Mouse (Mus musculus) lung, embryonic 14.5 days (tissue): ENCODE measurements around the gene Serpinh1. TPM values are rescaled to one million over a fixed set of nuclear protein-coding genes. Genes with fewer than 3 reads are reported as not detected.
A peak's percentile ranks its signal among the peaks of the same experiment; 100 is the strongest.

Experiments used
- ATAC-seq: fragments of 200-750 bp; cut with Nextera tagmentation; 2 replicates; pipeline ENCODE4 v1.8.0; 2017; ENCODE audit warnings: mild to moderate bottlenecking, moderate TSS enrichment, moderate library complexity; ENCODE audit not compliant: insufficient read depth
- DNase-seq: peaks from one replicate; pipeline ENCODE4 v3.0.0-alpha.2; 2015
- H3K27ac ChIP-seq: fragments of 300-500 bp; sonication (generic); 2 replicates; pipeline ENCODE4 v1.5.1; 2014; ENCODE audit warnings: low read depth, mild to moderate bottlenecking, moderate library complexity
- H3K27me3 ChIP-seq: fragments of 300-500 bp; sonication (generic); 2 replicates; pipeline ENCODE4 v1.6.1; 2014; ENCODE audit warnings: low read length, control low read depth; ENCODE audit not compliant: insufficient read depth
- H3K36me3 ChIP-seq: fragments of 300-500 bp; sonication (generic); 2 replicates; pipeline ENCODE4 v1.6.1; 2014; ENCODE audit warnings: control low read depth; ENCODE audit not compliant: insufficient read depth
- H3K4me1 ChIP-seq: fragments of 300-500 bp; sonication (generic); 2 replicates; pipeline ENCODE4 v1.6.1; 2014; ENCODE audit warnings: antibody characterized with exemption, control low read depth; ENCODE audit not compliant: insufficient read depth
- H3K4me2 ChIP-seq: fragments of 300-500 bp; sonication (generic); 2 replicates; pipeline ENCODE4 v1.6.1; 2014; ENCODE audit warnings: mild to moderate bottlenecking
- H3K4me3 ChIP-seq: fragments of 300-500 bp; sonication (generic); 2 replicates; pipeline ENCODE4 v1.5.1; 2014; ENCODE audit warnings: low read depth, low read length
- H3K9ac ChIP-seq: fragments of 300-500 bp; sonication (generic); 2 replicates; pipeline ENCODE4 v1.6.1; 2014
- H3K9me3 ChIP-seq: fragments of 300-500 bp; sonication (generic); 2 replicates; pipeline ENCODE4 v1.6.1; 2016; ENCODE audit warnings: low read depth, low read length, control low read depth
- CTCF ChIP-seq: IDR thresholded peaks from 2 replicates; pipeline ENCODE4 v1.5.1; 2016; ENCODE audit warnings: antibody characterized with exemption, low read depth
- WGBS: fragments of 180-500 bp; shearing (Covaris S2); extraction: QIAGEN DNeasy Blood & Tissue Kit; methylation state at CpG from one replicate; pipeline ENCODE4 v1.1.7; 2014; 5-methylcytosine and 5-hydroxymethylcytosine counted together
- polyA plus RNA-seq: library from polyadenylated mRNA; unstranded; fragments of >200 nt; fragmentation: Nextera tagmentation; extraction: Ambion mirVana; gene quantifications from 2 replicates; pipeline ENCODE4 v1.2.1, GENCODE M21; 2014

Serpinh1 gene
- polyA plus RNA-seq, 1 experiment from 2014 or later, result 691 TPM

GRCm38 (mm10) chr7:99326128-99326527 lies 26.9 kb downstream of the Serpinh1 start:
- no peak overlapping the region for H3K27ac ChIP-seq

GRCm38 (mm10) chr7:99324810-99325209 lies 28.2 kb downstream of the Serpinh1 start:
- no peaks in the 10 kb centered on the region; the same call in 1 of the 2 replicates for H3K4me1 ChIP-seq
- H3K36me3 ChIP-seq, result no peaks in the 10 kb centered on the region
- no peak for TF ChIP-seq CTCF
- no peak overlapping the region for H3K4me2 ChIP-seq
- H3K27ac ChIP-seq, result no peak overlapping the region
- no peaks in the 10 kb centered on the region for H3K27me3 ChIP-seq
- H3K9ac ChIP-seq, result no peak overlapping the region
- ATAC-seq (no peak), DNase-seq (no peak)
- H3K9me3 ChIP-seq, result no peaks in the 10 kb centered on the region
- H3K4me3 ChIP-seq, result no peak overlapping the region
- 15% methylated on average over 10 of the region's 10 CpGs for WGBS

More at GRCm38 (mm10) chr7:99326128-99326527, 26.9 kb downstream of the Serpinh1 start:
- H3K36me3 ChIP-seq, result no peaks in the 10 kb centered on the region
- DNase-seq (no peak), ATAC-seq (no peak)
- no peaks in the 10 kb centered on the region for H3K27me3 ChIP-seq
- TF ChIP-seq CTCF, result no peak
- H3K4me2 ChIP-seq, result no peak overlapping the region
- 43% methylated on average over 6 of the region's 6 CpGs for WGBS
- H3K9me3 ChIP-seq, result no peaks in the 10 kb centered on the region
- H3K4me3 ChIP-seq, result no peak overlapping the region
- no peak overlapping the region for H3K9ac ChIP-seq
- H3K4me1 ChIP-seq, result no peaks in the 10 kb centered on the region; the same call in 1 of the 2 replicates

GRCm38 (mm10) chr7:99323321-99323700 lies 29.7 kb downstream of the Serpinh1 start:
- no peak for TF ChIP-seq CTCF
- Histone ChIP-seq H3K4me2 (no peak overlapping the region), H3K36me3 (no peaks in the 10 kb centered on the region), H3K4me1 (no peaks in the 10 kb centered on the region; the same call in 1 of the 2 replicates), H3K27ac (no peak overlapping the region), H3K9me3 (no peaks in the 10 kb centered on the region), H3K27me3 (no peaks in the 10 kb centered on the region), H3K9ac (no peak overlapping the region), H3K4me3 (no peak overlapping the region)
- peak; percentile 29; the same call in 1 of the 2 replicates for ATAC-seq
- DNase-seq, result no peak
- 65% methylated on average over 9 of the region's 9 CpGs for WGBS

- Histone ChIP-seq H3K4me2 (no peak overlapping the region), H3K27ac (peak overlapping the region; percentile 30; the same call in 1 of the 2 replicates), H3K4me1 (no peaks in the 10 kb centered on the region; the same call in 1 of the 2 replicates), H3K9me3 (no peaks in the 10 kb centered on the region), H3K27me3 (no peaks in the 10 kb centered on the region), H3K4me3 (no peak overlapping the region), H3K36me3 (no peaks in the 10 kb centered on the region), H3K9ac (no peak overlapping the region)
- ATAC-seq (no peak), DNase-seq (no peak)
- 67% methylated on average over 6 of the region's 6 CpGs for whole genome bisulfite sequencing
- no peak; the same call in 1 of the 2 replicates for TF ChIP-seq CTCF
Observed at GRCm38 (mm10) chr7:99322691-99323320, 30.2 kb downstream of the Serpinh1 start.

GRCm38 (mm10) chr7:99320524-99320923 lies 32.5 kb downstream of the Serpinh1 start:
- WGBS, result 47% methylated on average over 14 of the region's 14 CpGs
- H3K4me1 ChIP-seq, result no peaks in the 10 kb centered on the region; the same call in 1 of the 2 replicates

GRCm38 (mm10) chr7:99317475-99317874 lies 35.6 kb downstream of the Serpinh1 start:
- Histone ChIP-seq H3K4me3 (no peak overlapping the region), H3K36me3 (no peaks in the 10 kb centered on the region), H3K27me3 (no peaks in the 10 kb centered on the region), H3K27ac (no peak overlapping the region), H3K4me1 (peaks cover 4% of the 10 kb centered on the region; the same call in 1 of the 2 replicates), H3K4me2 (no peak overlapping the region), H3K9ac (no peak overlapping the region), H3K9me3 (no peaks in the 10 kb centered on the region)
- ATAC-seq (no peak), DNase-seq (no peak)
- WGBS, result 70% methylated on average over 7 of the region's 7 CpGs
- no peak for TF ChIP-seq CTCF

More at GRCm38 (mm10) chr7:99320524-99320923, 32.5 kb downstream of the Serpinh1 start:
- Histone ChIP-seq H3K4me2 (no peak overlapping the region), H3K27ac (no peak overlapping the region), H3K9me3 (no peaks in the 10 kb centered on the region), H3K9ac (no peak overlapping the region), H3K36me3 (no peaks in the 10 kb centered on the region), H3K4me3 (no peak overlapping the region), H3K27me3 (no peaks in the 10 kb centered on the region)
- ATAC-seq, result no peak
- TF ChIP-seq CTCF, result no peak
- DNase-seq, result no peak

GRCm38 (mm10) chr7:99316207-99316606 lies 36.8 kb downstream of the Serpinh1 start:
- Histone ChIP-seq H3K4me3 (no peak overlapping the region), H3K9me3 (no peaks in the 10 kb centered on the region), H3K36me3 (no peaks in the 10 kb centered on the region), H3K9ac (no peak overlapping the region), H3K27me3 (no peaks in the 10 kb centered on the region), H3K27ac (no peak overlapping the region), H3K4me1 (peaks cover 13% of the 10 kb centered on the region; the same call in 1 of the 2 replicates), H3K4me2 (no peak overlapping the region)
- WGBS, result 51% methylated on average over 7 of the region's 7 CpGs
- DNase-seq, result no peak
- TF ChIP-seq CTCF, result no peak
- ATAC-seq, result no peak
